Mouse (Mus musculus): ENCODE data around the gene Bahcc1.

The Bahcc1 gene

GRCm38 (mm10) chr11:120204200-120204599, 28.5 kb upstream of the Bahcc1 start:
- in situ Hi-C loops (cut with MboI; ENCODE audit: low pct_unique_long_range_greater_than_20kb in 1 of 2, low sequenced_read_pairs in 2 of 2, unreplicated experiment in 1 of 2): no loop called here

GRCm38 (mm10) chr11:120206069-120206668, 26.6 kb upstream of the Bahcc1 start:
- in situ Hi-C loops (cut with MboI; ENCODE audit: low pct_unique_long_range_greater_than_20kb in 1 of 2, low sequenced_read_pairs in 2 of 2, unreplicated experiment in 1 of 2): no loop called here

GRCm38 (mm10) chr11:120206669-120207090, 26.1 kb upstream of the Bahcc1 start:
- in situ Hi-C loops (cut with MboI; ENCODE audit: low pct_unique_long_range_greater_than_20kb in 1 of 2, low sequenced_read_pairs in 2 of 2, unreplicated experiment in 1 of 2): no loop called here

GRCm38 (mm10) chr11:120208848-120209247, 23.9 kb upstream of the Bahcc1 start:
- in situ Hi-C loops (cut with MboI; ENCODE audit: low pct_unique_long_range_greater_than_20kb in 1 of 2, low sequenced_read_pairs in 2 of 2, unreplicated experiment in 1 of 2): no loop called here

- in situ Hi-C loops (cut with MboI; ENCODE audit: low pct_unique_long_range_greater_than_20kb in 1 of 2, low sequenced_read_pairs in 2 of 2, unreplicated experiment in 1 of 2): no loop called here
These were observed 23.3 kb upstream of the Bahcc1 start for GRCm38 (mm10) chr11:120209462-120209861.

GRCm38 (mm10) chr11:120215726-120216241, 17.0 kb upstream of the Bahcc1 start:
- in situ Hi-C loops (cut with MboI; ENCODE audit: low pct_unique_long_range_greater_than_20kb in 1 of 2, low sequenced_read_pairs in 2 of 2, unreplicated experiment in 1 of 2): no loop called here

- in situ Hi-C loops (cut with MboI; ENCODE audit: low pct_unique_long_range_greater_than_20kb in 1 of 2, low sequenced_read_pairs in 2 of 2, unreplicated experiment in 1 of 2): no loop called here
These were observed 16.0 kb upstream of the Bahcc1 start for GRCm38 (mm10) chr11:120216540-120217324.

GRCm38 (mm10) chr11:120218176-120218856, 14.4 kb upstream of the Bahcc1 start:
- in situ Hi-C loops (cut with MboI; ENCODE audit: low pct_unique_long_range_greater_than_20kb in 1 of 2, low sequenced_read_pairs in 2 of 2, unreplicated experiment in 1 of 2): no loop called here

- in situ Hi-C loops (cut with MboI; ENCODE audit: low pct_unique_long_range_greater_than_20kb in 1 of 2, low sequenced_read_pairs in 2 of 2, unreplicated experiment in 1 of 2): no loop called here
These were observed 13.8 kb upstream of the Bahcc1 start for GRCm38 (mm10) chr11:120218946-120219345.

GRCm38 (mm10) chr11:120219916-120220522, 12.7 kb upstream of the Bahcc1 start:
- in situ Hi-C loops (cut with MboI; ENCODE audit: low pct_unique_long_range_greater_than_20kb in 1 of 2, low sequenced_read_pairs in 2 of 2, unreplicated experiment in 1 of 2): loop anchor here in 1 of 2 experiments (10.0 kb wide), 1 partner anchor 85 kb away; no protein-coding TSS in a partner anchor

GRCm38 (mm10) chr11:120220963-120221827, 11.6 kb upstream of the Bahcc1 start:
- in situ Hi-C loops (cut with MboI; ENCODE audit: low pct_unique_long_range_greater_than_20kb in 1 of 2, low sequenced_read_pairs in 2 of 2, unreplicated experiment in 1 of 2): loop anchor here in 1 of 2 experiments (10.0 kb wide), 1 partner anchor 84 kb away; no protein-coding TSS in a partner anchor

- in situ Hi-C loops (cut with MboI; ENCODE audit: low pct_unique_long_range_greater_than_20kb in 1 of 2, low sequenced_read_pairs in 2 of 2, unreplicated experiment in 1 of 2): loop anchor here in 1 of 2 experiments (10.0 kb wide), 1 partner anchor 82 kb away; no protein-coding TSS in a partner anchor
These were observed 10.2 kb upstream of the Bahcc1 start for GRCm38 (mm10) chr11:120222425-120223104.

GRCm38 (mm10) chr11:120223586-120224487, 8.9 kb upstream of the Bahcc1 start:
- in situ Hi-C loops (cut with MboI; ENCODE audit: low pct_unique_long_range_greater_than_20kb in 1 of 2, low sequenced_read_pairs in 2 of 2, unreplicated experiment in 1 of 2): loop anchor here in 1 of 2 experiments (10.0 kb wide), 1 partner anchor 81 kb away; no protein-coding TSS in a partner anchor

GRCm38 (mm10) chr11:120224488-120225255, 8.1 kb upstream of the Bahcc1 start:
- in situ Hi-C loops (cut with MboI; ENCODE audit: low pct_unique_long_range_greater_than_20kb in 1 of 2, low sequenced_read_pairs in 2 of 2, unreplicated experiment in 1 of 2): loop anchor here (5.0 to 25.0 kb wide), 3 partner anchors 53 to 438 kb away; partner anchors contain the start of genes Aspscr1 (in 1 of the 2) and Notum (in 1 of the 2)

All from mouse embryonic stem cell (cell line).